Mouse (Mus musculus): ENCODE data around the gene Rsad2. TPM values are rescaled to one million over a fixed set of nuclear protein-coding genes. Genes with fewer than 3 reads are reported as not detected.

Rsad2 gene
- polyA plus RNA-seq, 1 experiment from 2014 or later: 0.89 TPM

DNA sequence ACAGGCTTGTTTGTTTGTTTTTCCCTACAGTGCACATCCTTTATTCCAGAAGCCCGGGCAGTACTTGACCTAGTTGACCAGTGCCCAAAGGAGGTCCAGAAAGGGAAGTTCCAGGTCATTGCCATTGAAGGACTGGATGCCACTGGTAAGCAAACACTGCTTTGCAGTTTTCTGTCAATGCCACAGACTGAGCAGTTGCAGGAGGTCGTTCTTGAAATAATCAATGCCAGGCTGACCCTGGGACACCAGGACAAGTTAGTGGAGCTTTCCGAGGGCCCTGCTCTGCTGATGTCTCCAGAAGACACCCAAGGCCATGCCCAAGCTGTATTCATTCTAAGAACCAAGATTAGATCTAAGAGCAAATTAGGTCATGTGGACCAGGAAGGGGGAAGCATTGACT, 15.1 kb upstream of the Rsad2 start:
- Histone ChIP-seq H3K4me1 (replicated peaks) (peaks cover 16% of the 10 kb centered on the region), H3K27me3 (peaks cover 7% of the 10 kb centered on the region; the same call in 1 of the 2 replicates), H3K4me2 (no peak overlapping the region), H3K4me3 (no peak overlapping the region), H3K36me3 (no peaks in the 10 kb centered on the region), H3K9ac (no peak overlapping the region), H3K9me3 (no peaks in the 10 kb centered on the region), H3K27ac (replicated peaks) (no peak overlapping the region)
- WGBS: 73% methylated on average over 3 of the region's 3 CpGs
- ATAC-seq (ENCODE audit: low read depth): no peak

DNA sequence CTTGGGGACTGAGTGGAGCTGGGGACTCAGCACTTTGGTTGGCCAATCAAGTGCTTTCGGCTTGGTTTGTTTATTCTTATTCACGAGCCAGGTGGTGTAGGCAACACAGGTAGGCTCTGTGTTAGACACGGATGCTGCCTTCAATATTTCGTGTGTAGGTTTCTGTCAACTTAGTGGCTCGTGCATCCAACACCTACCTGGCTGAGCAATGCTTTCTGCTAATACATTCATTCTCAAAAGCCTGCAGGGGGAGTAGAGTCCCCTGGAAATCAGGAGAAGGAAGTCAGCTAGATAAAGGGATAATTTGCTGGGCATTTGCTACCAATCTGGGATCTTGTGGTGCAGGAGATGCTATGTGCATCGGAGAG, 13.8 kb upstream of the Rsad2 start:
- Histone ChIP-seq H3K4me2 (peak overlapping the region; percentile 88), H3K27me3 (peaks cover 7% of the 10 kb centered on the region; the same call in 1 of the 2 replicates), H3K9ac (peak overlapping the region; percentile 87), H3K27ac (replicated peaks) (peak overlapping the region; percentile 94), H3K4me1 (replicated peaks) (peaks cover 16% of the 10 kb centered on the region), H3K36me3 (no peaks in the 10 kb centered on the region), H3K9me3 (no peaks in the 10 kb centered on the region), H3K4me3 (peak overlapping the region; percentile 52)
- no peak for ATAC-seq (ENCODE audit: low read depth)
- WGBS: 28% methylated on average over 6 of the region's 6 CpGs

DNA sequence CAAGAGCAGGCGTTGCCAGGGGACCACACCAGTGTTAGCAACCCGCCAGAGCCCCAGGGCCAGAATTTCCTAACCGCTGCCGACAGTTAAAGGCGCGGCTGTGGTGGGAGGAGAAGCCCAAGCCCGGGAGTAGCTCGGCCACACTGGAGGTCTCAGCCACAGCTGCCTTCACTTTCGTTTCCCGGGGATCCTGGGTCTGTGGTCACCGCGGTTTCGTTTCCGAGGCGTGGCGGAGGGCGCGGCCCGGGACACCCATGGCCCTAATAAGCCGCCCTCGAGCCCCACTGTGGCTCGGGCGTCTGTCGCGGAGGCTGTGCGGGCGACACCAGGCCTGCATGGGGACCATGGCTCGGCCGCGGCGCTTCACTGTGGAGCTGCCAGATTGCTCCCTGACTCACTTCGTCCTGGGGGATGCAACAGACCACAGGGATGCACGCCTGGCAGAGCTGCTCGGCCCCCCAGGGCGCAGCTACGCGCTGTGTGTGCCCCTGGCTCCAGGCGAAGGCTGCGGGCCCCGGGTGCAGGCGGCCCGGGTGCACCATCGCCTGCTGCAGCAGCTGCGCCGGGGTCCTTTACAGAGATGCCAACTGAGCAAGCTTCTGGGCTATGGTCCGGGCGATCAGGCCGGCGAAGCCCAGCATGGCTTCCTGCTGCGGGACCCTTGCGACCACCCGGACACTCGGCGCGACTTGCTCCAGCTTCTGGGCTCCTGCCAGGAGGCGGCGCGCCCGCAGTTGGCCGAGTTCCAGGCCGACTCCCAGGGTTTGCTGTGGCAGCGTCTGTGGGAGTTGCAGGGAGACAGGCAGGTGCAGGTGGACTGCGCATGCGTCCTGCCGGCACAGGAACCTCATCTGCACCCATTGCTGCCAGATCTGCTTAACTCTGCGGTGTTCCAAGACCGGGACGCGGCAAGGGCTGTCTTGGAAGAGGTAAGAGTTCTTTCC, 13.1 kb upstream of the Rsad2 start, which contains the start of gene Cmpk2:
Cmpk2 (plus strand) TSS at position 107 of the 944 bp plus-strand sequence.
- Histone ChIP-seq H3K36me3 (no peaks in the 10 kb centered on the region), H3K27ac (replicated peaks) (peak within 1 kb of the TSS; percentile 94), H3K9ac (peak within 1 kb of the TSS; percentile 87), H3K4me3 (peak within 1 kb of the TSS; percentile 52), H3K4me1 (replicated peaks) (peaks cover 16% of the 10 kb centered on the region), H3K9me3 (no peaks in the 10 kb centered on the region), H3K4me2 (peak within 1 kb of the TSS; percentile 88), H3K27me3 (peaks cover 7% of the 10 kb centered on the region; the same call in 1 of the 2 replicates)
- peak; percentile 89 for ATAC-seq (ENCODE audit: low read depth)
- WGBS: under 1% methylated on average over 69 of the region's 69 CpGs

DNA sequence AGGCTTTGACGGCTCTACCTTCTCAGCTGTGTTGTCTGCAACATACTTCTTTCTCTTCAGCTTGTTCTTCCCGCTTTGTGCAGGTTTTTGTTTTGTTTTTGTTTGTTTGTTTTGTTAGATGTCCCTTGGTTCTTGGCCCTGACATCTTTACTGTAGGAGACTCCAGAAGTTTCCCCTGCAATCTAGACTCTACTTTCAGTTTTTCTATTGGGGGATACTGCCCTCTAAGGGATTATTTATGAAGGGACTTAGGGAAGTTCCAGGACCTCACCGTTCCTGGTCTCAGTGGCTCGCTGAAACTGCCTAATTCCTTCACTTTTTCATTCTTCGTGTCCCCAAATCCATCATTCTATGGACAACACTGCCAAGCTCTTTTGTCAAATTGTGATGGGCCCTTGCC, 9.3 kb upstream of the Rsad2 start:
- Histone ChIP-seq H3K4me3 (no peak overlapping the region), H3K9ac (no peak overlapping the region), H3K36me3 (no peaks in the 10 kb centered on the region), H3K27ac (replicated peaks) (no peak overlapping the region), H3K4me2 (no peak overlapping the region), H3K4me1 (replicated peaks) (peaks cover 12% of the 10 kb centered on the region), H3K27me3 (no peaks in the 10 kb centered on the region), H3K9me3 (no peaks in the 10 kb centered on the region)
- no peak for ATAC-seq (ENCODE audit: low read depth)
- WGBS: 52% methylated on average over 5 of the region's 5 CpGs

DNA sequence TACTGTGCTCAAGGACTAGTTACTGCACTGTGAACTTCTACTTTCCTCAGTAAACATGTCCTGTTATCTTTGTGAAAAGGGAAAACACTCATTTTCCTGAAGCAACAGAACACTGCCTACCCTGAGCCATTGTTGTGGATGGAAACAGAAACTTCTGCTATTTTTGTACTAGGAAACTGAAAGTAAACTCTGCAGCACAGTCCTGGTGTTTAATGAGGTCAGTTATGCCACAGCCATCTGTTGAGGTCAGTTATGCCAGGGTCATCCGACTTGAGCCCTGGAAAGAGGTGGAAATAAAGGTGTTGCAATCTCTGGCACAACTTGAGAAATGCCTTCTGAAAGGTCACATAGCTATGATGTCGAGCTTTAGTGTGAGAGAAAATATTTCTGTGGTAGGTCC, 3.8 kb upstream of the Rsad2 start:
- WGBS: 73% methylated on average over 2 of the region's 2 CpGs

DNA sequence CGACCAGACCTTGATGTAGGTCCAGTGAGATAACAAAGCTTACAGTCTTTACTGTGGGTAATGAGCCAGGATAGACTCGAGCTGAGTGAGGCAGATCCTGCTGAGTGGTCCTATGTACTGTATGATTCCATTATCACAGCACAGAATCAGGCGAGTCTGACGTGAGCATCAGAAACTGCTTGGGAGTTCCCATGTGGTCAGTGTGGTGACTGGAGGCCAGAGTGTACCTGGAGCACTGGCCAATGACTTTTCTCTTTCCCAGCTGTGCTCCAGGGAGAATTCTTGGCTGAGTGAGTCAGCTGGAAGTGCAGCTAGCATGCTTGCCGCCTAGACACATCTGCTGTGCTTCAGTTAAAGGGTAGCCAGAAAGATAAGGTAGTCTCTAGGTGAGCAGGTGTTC, 1.6 kb downstream of the Rsad2 start:
- H3K27me3 ChIP-seq: no peaks in the 10 kb centered on the region
- WGBS: 54% methylated on average over 5 of the region's 5 CpGs
- no peaks in the 10 kb centered on the region for H3K9me3 ChIP-seq
- peaks cover 9% of the 10 kb centered on the region for H3K4me1 ChIP-seq (replicated peaks)
- H3K4me3 ChIP-seq: no peak overlapping the region
- no peak overlapping the region for H3K9ac ChIP-seq
- H3K4me2 ChIP-seq: no peak overlapping the region
- ATAC-seq (ENCODE audit: low read depth): no peak
- H3K36me3 ChIP-seq: no peaks in the 10 kb centered on the region
- H3K27ac ChIP-seq (replicated peaks): no peak overlapping the region

More for the DNA sequence above, 3.8 kb upstream of the Rsad2 start:
- no peaks in the 10 kb centered on the region for H3K27me3 ChIP-seq
- no peak overlapping the region for H3K4me3 ChIP-seq
- H3K36me3 ChIP-seq: no peaks in the 10 kb centered on the region
- peaks cover 9% of the 10 kb centered on the region for H3K4me1 ChIP-seq (replicated peaks)
- H3K9me3 ChIP-seq: no peaks in the 10 kb centered on the region
- H3K4me2 ChIP-seq: no peak overlapping the region
- H3K27ac ChIP-seq (replicated peaks): no peak overlapping the region
- no peak overlapping the region for H3K9ac ChIP-seq
- ATAC-seq (ENCODE audit: low read depth): no peak

DNA sequence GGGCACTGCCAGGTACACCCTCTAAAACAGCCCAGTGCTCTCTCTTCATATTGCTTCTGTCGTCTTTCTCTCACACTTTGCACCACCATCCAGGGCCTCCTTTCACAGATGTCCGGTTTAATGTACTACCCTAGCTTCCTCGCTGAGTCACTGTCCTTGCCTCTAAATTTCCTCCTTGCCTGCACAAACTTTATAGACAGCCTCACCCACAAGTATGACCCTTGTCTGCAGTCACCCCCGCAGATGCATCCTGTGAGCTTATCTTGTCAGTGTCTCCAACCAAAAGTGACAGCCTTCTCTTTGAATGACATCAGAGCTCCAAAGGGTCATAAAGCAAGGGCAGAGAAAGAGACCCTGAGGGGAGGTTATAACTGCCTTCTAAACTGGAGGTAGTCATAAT, 3.3 kb downstream of the Rsad2 start:
- H3K4me2 ChIP-seq: no peak overlapping the region
- ATAC-seq (ENCODE audit: low read depth): no peak
- no peaks in the 10 kb centered on the region for H3K9me3 ChIP-seq
- peaks cover 9% of the 10 kb centered on the region for H3K4me1 ChIP-seq (replicated peaks)
- H3K36me3 ChIP-seq: no peaks in the 10 kb centered on the region
- H3K4me3 ChIP-seq: no peak overlapping the region
- H3K9ac ChIP-seq: no peak overlapping the region
- no peaks in the 10 kb centered on the region for H3K27me3 ChIP-seq
- H3K27ac ChIP-seq (replicated peaks): no peak overlapping the region
- WGBS: 71% methylated on average over 4 of the region's 4 CpGs

DNA sequence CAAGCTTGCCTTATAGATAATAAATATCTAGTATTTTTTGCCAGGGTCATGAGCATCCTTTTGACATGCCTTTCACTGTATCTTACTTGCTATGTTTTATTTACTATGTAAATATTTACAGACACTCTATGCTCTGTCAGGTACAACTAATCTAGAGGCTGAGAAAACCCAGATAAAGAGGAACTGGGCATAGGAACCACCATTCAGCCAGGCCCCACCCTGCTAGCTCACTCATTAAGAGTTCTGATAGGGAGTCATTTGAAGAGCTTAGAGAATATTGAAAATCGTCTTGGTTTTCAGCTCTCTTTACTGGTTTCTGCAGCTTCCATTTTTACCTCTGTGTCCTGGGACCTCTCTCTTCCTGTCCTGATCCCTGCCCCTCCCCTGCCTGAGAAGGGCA, 5.1 kb downstream of the Rsad2 start:
- Histone ChIP-seq H3K9ac (no peak overlapping the region), H3K4me3 (no peak overlapping the region), H3K4me2 (no peak overlapping the region), H3K27ac (replicated peaks) (no peak overlapping the region), H3K36me3 (no peaks in the 10 kb centered on the region), H3K9me3 (no peaks in the 10 kb centered on the region), H3K4me1 (replicated peaks) (peaks cover 5% of the 10 kb centered on the region), H3K27me3 (no peaks in the 10 kb centered on the region)
- ATAC-seq (ENCODE audit: low read depth): no peak
- 59% methylated on average over 1 of the region's 1 CpGs for WGBS

DNA sequence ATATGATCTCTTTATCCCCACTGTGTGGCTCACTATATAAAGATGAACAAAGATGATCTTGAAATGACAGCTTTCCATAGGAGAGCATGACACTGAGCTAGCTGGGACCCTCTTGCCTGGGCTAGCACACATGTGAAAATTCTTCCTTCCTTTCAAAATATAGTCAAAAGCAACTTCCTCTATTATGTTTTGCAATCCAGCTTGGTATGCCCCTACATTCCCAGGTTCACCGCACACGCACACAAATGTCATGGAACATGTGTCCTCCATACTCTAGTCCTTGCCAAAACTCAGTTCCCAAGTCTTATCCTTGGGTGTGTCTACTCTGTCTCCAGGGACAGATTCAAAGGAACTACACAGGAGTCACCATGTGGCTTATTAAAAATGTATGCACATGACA, 6.8 kb downstream of the Rsad2 start:
- H3K4me2 ChIP-seq: no peak overlapping the region
- 87% methylated on average over 2 of the region's 2 CpGs for WGBS
- H3K36me3 ChIP-seq: no peaks in the 10 kb centered on the region
- ATAC-seq (ENCODE audit: low read depth): no peak
- H3K4me3 ChIP-seq: no peak overlapping the region
- no peaks in the 10 kb centered on the region for H3K27me3 ChIP-seq
- H3K9me3 ChIP-seq: no peaks in the 10 kb centered on the region
- no peak overlapping the region for H3K9ac ChIP-seq
- H3K27ac ChIP-seq (replicated peaks): no peak overlapping the region
- no peaks in the 10 kb centered on the region for H3K4me1 ChIP-seq (replicated peaks)

DNA sequence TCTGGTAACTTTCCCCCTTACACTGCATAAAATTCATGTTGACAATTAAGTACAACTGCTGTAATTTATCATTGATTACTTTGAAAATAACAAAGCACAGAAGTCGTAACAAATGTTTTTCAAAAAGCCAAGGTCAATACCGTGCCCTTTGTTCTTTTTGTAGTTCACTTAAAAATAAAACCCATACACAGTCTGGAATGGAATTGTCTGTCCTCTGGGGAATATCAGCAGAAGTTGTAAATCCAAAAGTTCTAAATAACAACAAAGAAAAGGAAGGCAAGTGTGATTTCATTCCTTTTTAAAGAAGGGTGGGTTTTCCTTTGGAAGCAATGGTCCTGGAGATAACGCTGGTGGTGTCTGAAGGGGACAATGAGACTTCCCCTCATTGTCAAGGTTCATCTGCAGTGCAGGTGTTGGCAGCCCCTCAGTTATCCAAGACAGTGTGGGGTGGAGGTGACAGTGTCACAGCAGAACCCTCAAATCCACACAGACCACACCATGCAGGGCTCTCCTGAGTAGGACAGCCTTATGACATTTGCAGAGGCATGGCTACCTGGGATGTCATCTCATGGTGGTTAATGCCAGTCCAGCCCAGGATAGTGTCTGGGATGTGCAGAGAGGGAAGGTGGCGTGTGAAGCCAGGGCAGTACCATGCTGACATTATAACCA, 9.7 kb downstream of the Rsad2 start:
- Histone ChIP-seq H3K4me2 (no peak overlapping the region), H3K9me3 (no peaks in the 10 kb centered on the region), H3K9ac (no peak overlapping the region), H3K27me3 (no peaks in the 10 kb centered on the region), H3K36me3 (no peaks in the 10 kb centered on the region), H3K4me1 (replicated peaks) (no peaks in the 10 kb centered on the region), H3K27ac (replicated peaks) (no peak overlapping the region), H3K4me3 (no peak overlapping the region)
- ATAC-seq (ENCODE audit: low read depth): no peak
- 85% methylated on average over 4 of the region's 4 CpGs for WGBS

DNA sequence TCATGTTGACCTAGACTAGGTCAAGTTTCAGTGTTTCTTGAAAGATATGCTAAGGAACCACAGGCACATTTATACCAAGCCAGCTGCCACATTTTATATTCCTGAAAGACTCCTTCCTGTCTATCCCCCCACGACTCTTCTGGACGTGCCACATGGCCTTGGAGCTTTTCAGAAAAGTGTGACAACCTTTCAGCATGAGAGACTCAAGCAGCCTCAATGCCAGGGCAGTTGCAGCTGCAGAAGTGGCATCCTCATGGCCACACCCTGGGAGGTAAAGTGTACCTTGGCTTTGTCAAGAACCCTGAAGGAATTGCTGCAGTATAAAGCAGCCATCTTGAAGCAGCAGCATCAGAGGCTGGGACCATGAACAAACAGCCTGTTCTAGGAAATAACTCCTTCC, 11.7 kb downstream of the Rsad2 start:
- Histone ChIP-seq H3K27me3 (no peaks in the 10 kb centered on the region), H3K4me2 (no peak overlapping the region), H3K4me1 (replicated peaks) (no peaks in the 10 kb centered on the region), H3K36me3 (no peaks in the 10 kb centered on the region), H3K9ac (no peak overlapping the region), H3K9me3 (no peaks in the 10 kb centered on the region), H3K4me3 (no peak overlapping the region), H3K27ac (replicated peaks) (no peak overlapping the region)
- ATAC-seq (ENCODE audit: low read depth): no peak
- WGBS: 94% methylated on average over 2 of the region's 2 CpGs

DNA sequence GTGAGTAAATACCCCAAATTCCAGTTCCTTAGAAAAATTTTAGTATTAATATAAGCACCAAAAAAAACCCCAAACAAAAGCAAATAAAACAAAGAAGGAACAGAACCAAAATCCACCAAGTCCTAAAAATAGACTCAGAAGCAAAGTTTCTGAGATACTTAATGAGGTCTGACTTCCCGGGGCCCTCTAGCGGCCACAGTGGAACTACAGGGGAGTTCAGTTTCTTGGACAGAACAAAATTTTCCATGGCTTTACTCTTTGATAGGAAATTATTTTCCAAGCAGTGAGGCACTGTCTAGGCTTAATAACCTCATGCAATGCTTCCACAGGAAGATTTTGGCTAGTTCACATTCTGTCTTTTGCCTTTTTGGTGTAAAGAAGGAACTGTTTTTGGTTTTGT, 12.2 kb downstream of the Rsad2 start:
- 0% methylated on average over 2 of the region's 2 CpGs for WGBS
- Histone ChIP-seq H3K27ac (replicated peaks) (no peak overlapping the region), H3K4me1 (replicated peaks) (no peaks in the 10 kb centered on the region), H3K27me3 (no peaks in the 10 kb centered on the region), H3K4me3 (no peak overlapping the region), H3K36me3 (no peaks in the 10 kb centered on the region), H3K4me2 (no peak overlapping the region), H3K9ac (no peak overlapping the region), H3K9me3 (no peaks in the 10 kb centered on the region)
- ATAC-seq (ENCODE audit: low read depth): no peak

Data from neural tube, embryonic 13.5 days (tissue).